Mouse (Mus musculus) mammary gland, adult 2 months (tissue): ENCODE results near the gene Rab42. TPM values are rescaled to one million over a fixed set of nuclear protein-coding genes. Genes with fewer than 3 reads are reported as not detected.

Source experiments
- polyA plus RNA-seq: library from polyadenylated mRNA; depleted of rRNA; stranded (reverse); fragments of >200 nt; gene quantifications from 2 replicates; pipeline ENCODE4 v1.2.3, GENCODE M21; 2012; ENCODE audit warnings: low replicate concordance; rRNA removed

Gene Rab42
- 3.2 and 5.4 TPM in 2 replicates for polyA plus RNA-seq

DNA sequence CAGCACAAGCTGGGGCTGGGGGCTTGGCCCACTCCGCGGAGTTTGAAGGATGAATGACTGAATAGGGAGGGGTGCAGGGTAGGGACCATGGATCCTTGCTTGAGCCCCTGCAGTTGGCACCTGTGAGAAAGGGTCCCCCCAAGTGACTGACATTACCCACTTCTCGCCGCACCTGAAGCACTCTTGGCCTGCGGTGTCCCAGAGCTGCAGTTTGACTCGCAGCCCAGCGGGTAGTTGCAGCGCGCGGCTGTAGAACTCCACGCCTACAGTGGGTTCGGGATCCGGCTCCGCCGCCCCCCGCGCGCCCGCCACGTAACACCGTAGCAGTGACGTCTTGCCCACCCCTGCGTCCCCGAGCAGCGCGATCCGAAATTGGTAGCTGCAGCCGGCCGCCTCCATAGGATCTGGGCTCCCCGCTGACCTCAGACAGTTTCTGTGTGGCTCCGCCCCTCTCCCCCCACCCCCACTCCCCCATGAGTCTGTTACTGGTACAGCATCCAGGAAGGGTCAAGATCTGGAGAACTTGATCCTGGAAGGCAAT lies at the start of gene Rab42:
Gene Rab42 (minus strand): TSS at position 447 of the 541 bp plus-strand sequence.

DNA sequence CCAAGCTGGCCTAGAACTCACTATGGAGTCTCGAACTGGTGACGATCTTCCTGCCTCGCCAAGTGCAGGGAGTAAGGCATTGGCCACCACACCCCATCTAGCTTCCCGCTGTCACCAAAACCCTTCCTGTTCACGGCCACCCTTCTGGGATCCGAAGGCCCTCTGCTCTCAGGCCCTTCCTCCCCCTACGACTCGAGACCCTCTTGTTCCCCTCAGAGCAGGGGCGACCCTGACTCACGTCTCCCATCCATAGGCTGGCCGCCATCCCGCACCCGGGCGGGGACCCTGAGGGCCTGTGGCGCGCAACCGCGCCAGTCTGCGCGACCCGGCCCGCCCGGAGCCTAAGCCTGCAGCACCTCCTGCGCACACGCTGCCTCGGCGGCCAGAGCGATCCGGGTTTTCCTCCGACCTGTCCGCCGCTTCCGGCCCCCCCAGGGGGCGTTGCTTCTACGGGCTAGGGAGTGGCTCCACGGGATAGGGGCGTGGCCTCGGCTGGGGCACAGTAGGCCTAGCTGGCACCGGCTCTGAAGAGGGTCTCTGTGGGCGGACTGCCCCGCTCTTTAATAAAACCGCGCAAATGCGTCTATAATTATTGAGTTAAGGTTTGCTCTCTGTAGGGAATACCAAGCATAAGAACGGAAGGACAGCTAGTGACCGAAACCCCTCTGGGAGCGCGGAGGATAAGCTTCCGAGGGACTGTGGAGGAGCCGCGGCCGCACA lies 26.1 kb upstream of the Rab42 start, which contains the start of gene Trnau1ap:
Gene Trnau1ap (minus strand): TSS at position 424 of the 720 bp plus-strand sequence.

DNA sequence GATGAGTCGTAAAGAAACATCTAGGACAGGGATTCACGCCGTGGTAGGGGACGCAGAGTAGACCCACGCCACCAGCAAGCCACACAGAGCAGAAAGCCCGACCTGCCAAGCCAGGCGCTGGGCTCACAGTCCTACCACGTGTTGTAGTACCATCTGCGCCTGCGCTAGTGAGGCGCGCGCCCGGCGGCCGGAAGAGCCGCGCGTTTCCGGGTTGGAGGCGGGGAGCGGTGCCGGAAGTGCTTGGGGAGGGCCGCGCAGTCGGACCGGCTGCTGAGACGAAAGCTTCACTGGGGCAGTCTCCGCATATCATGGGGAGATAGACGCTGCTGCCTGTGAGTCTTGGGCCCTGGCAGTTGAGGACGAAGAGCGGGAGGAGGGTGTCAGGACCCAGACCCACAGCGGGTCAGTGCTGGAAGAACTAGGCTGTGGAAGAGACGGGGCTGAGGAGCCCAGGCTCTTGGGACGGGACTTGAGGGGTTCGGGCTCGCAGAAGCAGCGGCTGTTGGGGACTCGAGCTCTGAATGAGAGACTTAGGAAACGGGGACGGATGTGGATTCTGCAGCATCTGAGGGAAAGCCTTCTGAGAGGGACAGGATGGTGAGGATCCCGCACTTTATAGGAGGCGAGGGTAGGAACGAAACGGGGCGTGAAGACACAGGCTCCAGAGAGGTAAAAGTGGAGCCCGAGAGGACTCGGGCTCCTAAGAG lies 28.9 kb downstream of the Rab42 start, which contains the start of gene Taf12:
Gene Taf12 (plus strand): TSS at position 220 of the 707 bp plus-strand sequence.

DNA sequence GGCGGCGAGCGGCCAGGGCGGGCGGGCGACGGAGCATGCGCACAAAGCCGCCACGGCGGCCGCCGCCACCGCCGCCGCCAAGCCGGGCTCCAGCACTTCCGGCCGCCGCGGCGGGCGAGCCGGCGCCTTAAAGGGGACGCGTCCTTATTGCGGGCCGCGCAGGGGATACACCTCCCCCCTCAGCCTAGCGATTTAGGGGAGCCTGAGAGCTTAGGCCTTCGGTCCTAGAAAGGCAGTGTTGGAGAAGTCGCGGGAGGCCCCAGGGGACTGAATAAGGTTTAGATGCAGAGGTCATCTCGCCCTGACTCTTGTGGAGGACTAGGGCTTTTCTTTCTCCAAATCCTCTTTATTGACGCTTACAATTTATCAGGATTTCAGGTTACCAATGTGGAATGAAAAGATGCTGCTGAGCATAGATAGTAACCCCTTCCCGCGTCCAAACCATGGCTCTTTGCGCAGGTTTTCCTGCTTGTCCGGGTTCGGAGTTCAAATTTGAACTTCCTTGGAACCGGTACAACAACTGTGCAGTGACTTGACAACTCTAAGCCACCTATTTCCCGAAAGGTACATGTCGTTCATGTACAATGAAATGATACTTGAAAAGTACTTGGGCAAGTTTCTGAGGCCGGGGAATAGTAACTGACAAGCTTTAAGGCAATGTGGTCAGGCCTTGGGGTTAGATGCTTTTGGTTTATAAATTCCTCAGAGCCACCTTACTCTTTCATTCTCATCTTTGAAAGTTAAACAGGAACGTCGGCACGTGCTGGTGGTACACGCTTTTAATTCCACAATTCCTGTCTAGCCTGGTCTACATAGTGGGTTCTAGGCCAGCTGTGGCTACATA lies 41.4 kb downstream of the Rab42 start, which contains the start of gene Gmeb1:
Gene Gmeb1 (minus strand): TSS at position 89 of the 844 bp plus-strand sequence.

Other genes starting within 250 kb of the Rab42 start
- 0.12 and 0.14 TPM in 2 replicates for gene Gm10300, start 228.7 kb downstream of the Rab42 start, polyA plus RNA-seq
- 23.8 and 31.9 TPM in 2 replicates for gene Epb41, start 228.1 kb downstream of the Rab42 start, polyA plus RNA-seq
- gene Oprd1, start 158.9 kb downstream of the Rab42 start, polyA plus RNA-seq, result 1.7 and 4.6 TPM in 2 replicates
- 15.4 and 24.5 TPM in 2 replicates for gene Ythdf2, start 91.1 kb downstream of the Rab42 start, polyA plus RNA-seq
- 11.4 and 15.9 TPM in 2 replicates for gene Gmeb1, start 41.8 kb downstream of the Rab42 start, polyA plus RNA-seq
- 3.7 and 8.7 TPM in 2 replicates for gene Taf12, start 29.0 kb downstream of the Rab42 start, polyA plus RNA-seq
- 15.3 and 18.3 TPM in 2 replicates for gene Trnau1ap, start 26.2 kb upstream of the Rab42 start, polyA plus RNA-seq
- 5.9 and 6.3 TPM in 2 replicates for gene Rcc1, start 50.2 kb upstream of the Rab42 start, polyA plus RNA-seq
- gene Phactr4, start 119.1 kb upstream of the Rab42 start, polyA plus RNA-seq, result 6.6 and 7.6 TPM in 2 replicates
- gene Med18, start 160.5 kb upstream of the Rab42 start, polyA plus RNA-seq, result 3.0 and 3.6 TPM in 2 replicates
- 10.1 and 11.3 TPM in 2 replicates for gene Sesn2, start 207.1 kb upstream of the Rab42 start, polyA plus RNA-seq
- gene Atpif1, start 230.3 kb upstream of the Rab42 start, polyA plus RNA-seq, result 45.7 and 46.9 TPM in 2 replicates
- gene Dnajc8, start 232.2 kb upstream of the Rab42 start, polyA plus RNA-seq, result 15.3 and 29.4 TPM in 2 replicates